Mouse (Mus musculus) kidney, postnatal 25 days (tissue): ENCODE data around the gene Tas1r1.

Source experiments
- DNase-seq, 2 experiments: peaks; one replicate each; pipeline ENCODE4 v3.0.0; 2021; ENCODE audit warnings: mixed read lengths in 2 of 2

Tas1r1 gene

GRCm38 (mm10) chr4:151985886-151986285 lies 52.5 kb downstream of the Tas1r1 start:
- peak; percentile 33 to 75 for DNase-seq

GRCm38 (mm10) chr4:151983560-151983959 lies 54.8 kb downstream of the Tas1r1 start:
- peak in 1 of 2 experiments; percentile 62 for DNase-seq

GRCm38 (mm10) chr4:151983043-151983442 lies 55.3 kb downstream of the Tas1r1 start:
- no peak for DNase-seq

- peak; percentile 75 to 80 for DNase-seq
Measured at GRCm38 (mm10) chr4:151981363-151981762, 57.0 kb downstream of the Tas1r1 start.

GRCm38 (mm10) chr4:151980699-151981098 lies 57.7 kb downstream of the Tas1r1 start:
- DNase-seq, result peak in 1 of 2 experiments; percentile 37
